Mouse (Mus musculus): ENCODE measurements at regions not wholly inside any gene's neighbourhood (a gene's known extent, or its start where the extent isn't known, plus 50 kb on each side); places are given as distances from the start of the nearest gene placed in this dataset.

DNA sequence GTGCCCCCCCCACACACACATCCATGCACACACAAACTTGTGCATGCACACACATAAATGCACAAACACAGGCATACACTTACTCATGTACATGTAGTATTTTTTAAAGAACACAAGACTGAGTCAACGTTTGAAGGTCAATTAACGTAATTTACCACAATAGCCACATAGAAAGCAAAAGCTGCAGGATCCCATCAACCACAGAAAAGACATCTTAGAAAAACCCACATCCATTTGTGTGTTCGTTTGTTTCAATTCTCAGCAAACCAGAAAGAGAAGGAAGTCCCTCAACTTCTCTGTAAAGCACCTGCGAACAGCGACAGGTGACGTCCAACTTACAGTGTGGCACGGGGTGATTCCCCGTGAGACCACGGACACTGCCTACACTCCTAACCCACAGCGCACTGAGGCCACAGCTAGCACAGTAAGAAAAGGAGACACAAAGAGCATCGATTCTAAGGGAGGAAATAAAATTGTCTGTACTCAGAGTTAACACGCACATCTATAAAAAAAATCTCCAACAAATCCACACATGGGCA lies 53.8 kb downstream of the Dio3 start:
- DNase-seq (no peak), ATAC-seq (ENCODE audit: insufficient read depth) (no peak)
- WGBS: 90% methylated on average over 12 of the region's 12 CpGs
- Histone ChIP-seq H3K9ac (no peak overlapping the region), H3K36me3 (ENCODE audit: insufficient read depth) (no peaks in the 10 kb centered on the region), H3K4me3 (ENCODE audit: low read depth, low read length) (no peak overlapping the region), H3K27me3 (ENCODE audit: insufficient read depth, low read length) (no peaks in the 10 kb centered on the region), H3K27ac (ENCODE audit: low read depth) (no peak overlapping the region), H3K9me3 (ENCODE audit: low read depth, low read length) (no peaks in the 10 kb centered on the region), H3K4me2 (no peak overlapping the region), H3K4me1 (ENCODE audit: insufficient read depth) (no peaks in the 10 kb centered on the region)
- no peak for TF ChIP-seq CTCF (IDR thresholded peaks at IDR 0.05; ENCODE audit: low read depth)

DNA sequence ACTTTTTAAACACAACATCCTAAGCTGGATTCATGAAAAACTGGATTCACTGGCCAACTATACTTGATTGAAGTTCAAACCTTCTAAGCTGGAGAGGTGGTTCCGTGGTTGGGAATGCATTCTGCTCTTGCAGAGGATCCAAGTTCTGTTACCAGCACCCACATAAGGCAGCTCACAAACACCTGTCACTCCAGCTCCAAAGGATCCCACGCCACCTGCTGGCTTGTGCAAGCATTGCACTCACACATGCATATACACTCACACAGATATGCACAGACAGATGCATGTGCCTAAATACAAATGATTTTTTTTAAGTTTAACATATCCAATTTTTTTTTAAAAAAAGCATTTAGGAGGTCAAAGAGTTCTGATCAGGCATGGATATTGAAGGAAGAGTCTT lies 55.7 kb downstream of the Dio3 start:
- peak; percentile 18; the same call in 1 of the 2 replicates for TF ChIP-seq CTCF (IDR thresholded peaks at IDR 0.05; ENCODE audit: low read depth)
- DNase-seq (no peak), ATAC-seq (ENCODE audit: insufficient read depth) (no peak)
- Histone ChIP-seq H3K36me3 (ENCODE audit: insufficient read depth) (no peaks in the 10 kb centered on the region), H3K9ac (no peak overlapping the region), H3K9me3 (ENCODE audit: low read depth, low read length) (no peaks in the 10 kb centered on the region), H3K4me1 (ENCODE audit: insufficient read depth) (no peaks in the 10 kb centered on the region), H3K4me3 (ENCODE audit: low read depth, low read length) (no peak overlapping the region), H3K27me3 (ENCODE audit: insufficient read depth, low read length) (no peaks in the 10 kb centered on the region), H3K4me2 (no peak overlapping the region), H3K27ac (ENCODE audit: low read depth) (no peak overlapping the region)
- whole genome bisulfite sequencing: 74% methylated on average over 2 of the region's 2 CpGs

DNA sequence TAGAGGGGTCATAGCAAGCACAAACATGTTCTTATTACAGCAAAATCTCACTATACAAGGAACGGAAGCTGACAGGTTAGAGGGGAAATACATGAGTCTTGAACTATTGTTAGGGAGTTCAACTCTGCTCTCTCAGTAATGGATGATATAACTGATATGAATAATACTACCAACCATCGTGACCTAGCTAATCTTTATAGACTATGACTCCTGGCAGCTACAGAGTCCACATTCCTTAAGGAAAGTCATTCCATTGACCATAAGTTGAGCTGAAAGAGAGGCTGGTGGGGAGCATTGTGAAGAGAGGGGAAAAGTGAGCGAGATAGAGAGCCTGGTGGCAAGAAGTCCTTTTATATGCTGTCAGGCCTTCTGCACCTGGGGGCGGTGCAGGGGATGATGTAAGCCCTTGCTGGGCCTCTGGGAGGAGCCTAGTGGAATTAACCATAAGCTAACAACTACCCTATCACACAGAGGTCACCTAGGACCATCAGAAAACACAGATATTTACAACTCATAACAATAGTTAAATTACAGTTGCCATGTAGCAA lies 65.5 kb downstream of the Dio3 start:
- no peak overlapping the region for H3K27ac ChIP-seq (ENCODE audit: low read depth)
- no peaks in the 10 kb centered on the region for H3K27me3 ChIP-seq (ENCODE audit: insufficient read depth, low read length)
- H3K4me1 ChIP-seq (ENCODE audit: insufficient read depth): no peaks in the 10 kb centered on the region
- H3K9ac ChIP-seq: no peak overlapping the region
- ATAC-seq (ENCODE audit: insufficient read depth) (no peak), DNase-seq (no peak)
- no peaks in the 10 kb centered on the region for H3K9me3 ChIP-seq (ENCODE audit: low read depth, low read length)
- H3K36me3 ChIP-seq (ENCODE audit: insufficient read depth): no peaks in the 10 kb centered on the region
- TF ChIP-seq CTCF (IDR thresholded peaks at IDR 0.05; ENCODE audit: low read depth): no peak
- no peak overlapping the region for H3K4me3 ChIP-seq (ENCODE audit: low read depth, low read length)
- 72% methylated on average over 4 of the region's 4 CpGs for WGBS
- no peak overlapping the region for H3K4me2 ChIP-seq

DNA sequence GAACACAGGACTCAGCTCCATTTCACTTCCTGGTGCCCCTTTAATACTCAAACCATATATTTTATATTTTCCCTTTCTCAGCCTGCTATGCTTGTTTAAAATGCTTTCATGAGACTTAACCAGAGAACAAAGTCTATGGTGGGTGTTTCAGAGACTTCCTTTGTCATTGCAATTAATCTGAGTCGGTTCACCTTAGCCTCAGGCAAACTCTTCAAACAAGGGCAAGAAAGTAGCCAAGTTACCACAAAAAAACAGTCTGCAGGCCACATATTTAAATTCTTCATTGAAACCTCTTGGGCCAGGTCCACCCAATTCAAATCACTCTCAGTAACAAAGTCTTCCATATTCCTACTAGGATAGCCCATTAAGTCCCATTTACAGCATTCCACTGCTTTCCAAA lies 70.8 kb downstream of the Dio3 start:
- no peak overlapping the region for H3K4me2 ChIP-seq
- DNase-seq: no peak
- H3K4me3 ChIP-seq (ENCODE audit: low read depth, low read length): no peak overlapping the region
- no peak overlapping the region for H3K9ac ChIP-seq
- no peak for ATAC-seq (ENCODE audit: insufficient read depth)
- H3K4me1 ChIP-seq (ENCODE audit: insufficient read depth): no peaks in the 10 kb centered on the region
- no peak for TF ChIP-seq CTCF (IDR thresholded peaks at IDR 0.05; ENCODE audit: low read depth)
- no peaks in the 10 kb centered on the region for H3K36me3 ChIP-seq (ENCODE audit: insufficient read depth)
- H3K9me3 ChIP-seq (ENCODE audit: low read depth, low read length): no peaks in the 10 kb centered on the region
- H3K27me3 ChIP-seq (ENCODE audit: insufficient read depth, low read length): no peaks in the 10 kb centered on the region
- no peak overlapping the region for H3K27ac ChIP-seq (ENCODE audit: low read depth)
- WGBS: 78% methylated on average over 1 of the region's 1 CpGs

- H3K4me2 ChIP-seq: no peak overlapping the region
- TF ChIP-seq CTCF (IDR thresholded peaks at IDR 0.05; ENCODE audit: low read depth): no peak
- H3K36me3 ChIP-seq (ENCODE audit: insufficient read depth): no peaks in the 10 kb centered on the region
- H3K4me3 ChIP-seq (ENCODE audit: low read depth, low read length): no peak overlapping the region
- 72% methylated on average over 6 of the region's 6 CpGs for WGBS
- no peak overlapping the region for H3K9ac ChIP-seq
- ATAC-seq (ENCODE audit: insufficient read depth) (no peak), DNase-seq (no peak)
- no peaks in the 10 kb centered on the region for H3K4me1 ChIP-seq (ENCODE audit: insufficient read depth)
- no peaks in the 10 kb centered on the region for H3K27me3 ChIP-seq (ENCODE audit: insufficient read depth, low read length)
- no peaks in the 10 kb centered on the region for H3K9me3 ChIP-seq (ENCODE audit: low read depth, low read length)
- no peak overlapping the region for H3K27ac ChIP-seq (ENCODE audit: low read depth)
Measured at GRCm38 (mm10) chr12:110355851-110356250, 77.0 kb downstream of the Dio3 start.

GRCm38 (mm10) chr12:110367102-110367501 lies 79.8 kb upstream of the Ppp2r5c start:
- Histone ChIP-seq H3K4me2 (no peak overlapping the region), H3K4me1 (ENCODE audit: insufficient read depth) (no peaks in the 10 kb centered on the region), H3K9me3 (ENCODE audit: low read depth, low read length) (no peaks in the 10 kb centered on the region), H3K4me3 (ENCODE audit: low read depth, low read length) (no peak overlapping the region), H3K36me3 (ENCODE audit: insufficient read depth) (no peaks in the 10 kb centered on the region), H3K27me3 (ENCODE audit: insufficient read depth, low read length) (no peaks in the 10 kb centered on the region), H3K9ac (no peak overlapping the region), H3K27ac (ENCODE audit: low read depth) (no peak overlapping the region)
- DNase-seq: no peak
- TF ChIP-seq CTCF (IDR thresholded peaks at IDR 0.05; ENCODE audit: low read depth): 0 out of 2 replicates have a peak, but pooled peaks have one; percentile 6
- WGBS: 88% methylated on average over 6 of the region's 6 CpGs
- ATAC-seq (ENCODE audit: insufficient read depth): no peak

DNA sequence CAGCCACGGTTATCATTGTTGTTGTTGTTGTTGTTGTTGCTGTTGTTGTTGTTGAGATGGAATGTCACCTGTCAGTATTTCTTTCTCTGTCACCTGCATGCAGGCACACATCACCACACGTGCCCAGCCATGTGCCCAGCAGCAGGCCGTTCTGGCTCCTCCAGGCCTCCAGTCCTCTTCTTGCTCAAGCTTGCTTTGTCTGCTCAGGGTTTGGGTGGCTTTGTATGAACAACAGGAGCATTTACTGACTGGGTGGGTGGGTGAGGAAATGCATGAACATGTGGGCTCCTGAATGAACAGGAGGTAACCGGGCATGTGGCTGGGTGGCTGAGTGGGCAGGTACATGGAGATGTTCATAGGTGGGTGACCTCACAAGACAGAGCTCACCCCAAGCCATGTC lies 79.1 kb upstream of the Ppp2r5c start:
- no peaks in the 10 kb centered on the region for H3K4me1 ChIP-seq (ENCODE audit: insufficient read depth)
- no peaks in the 10 kb centered on the region for H3K9me3 ChIP-seq (ENCODE audit: low read depth, low read length)
- no peak for TF ChIP-seq CTCF (IDR thresholded peaks at IDR 0.05; ENCODE audit: low read depth)
- DNase-seq (no peak), ATAC-seq (ENCODE audit: insufficient read depth) (no peak)
- H3K4me2 ChIP-seq: no peak overlapping the region
- 82% methylated on average over 4 of the region's 4 CpGs for WGBS
- no peaks in the 10 kb centered on the region for H3K27me3 ChIP-seq (ENCODE audit: insufficient read depth, low read length)
- no peak overlapping the region for H3K4me3 ChIP-seq (ENCODE audit: low read depth, low read length)
- no peak overlapping the region for H3K27ac ChIP-seq (ENCODE audit: low read depth)
- no peaks in the 10 kb centered on the region for H3K36me3 ChIP-seq (ENCODE audit: insufficient read depth)
- no peak overlapping the region for H3K9ac ChIP-seq
